Mouse (Mus musculus) fibroblast of lung, adult 2 months (primary cell): ENCODE measurements around the gene Ccdc163.

Source experiments
- DNase-seq: peaks from one replicate; pipeline ENCODE4 v3.0.0-alpha.2; 2011; ENCODE audit warnings: low read depth

Gene Ccdc163

DNA sequence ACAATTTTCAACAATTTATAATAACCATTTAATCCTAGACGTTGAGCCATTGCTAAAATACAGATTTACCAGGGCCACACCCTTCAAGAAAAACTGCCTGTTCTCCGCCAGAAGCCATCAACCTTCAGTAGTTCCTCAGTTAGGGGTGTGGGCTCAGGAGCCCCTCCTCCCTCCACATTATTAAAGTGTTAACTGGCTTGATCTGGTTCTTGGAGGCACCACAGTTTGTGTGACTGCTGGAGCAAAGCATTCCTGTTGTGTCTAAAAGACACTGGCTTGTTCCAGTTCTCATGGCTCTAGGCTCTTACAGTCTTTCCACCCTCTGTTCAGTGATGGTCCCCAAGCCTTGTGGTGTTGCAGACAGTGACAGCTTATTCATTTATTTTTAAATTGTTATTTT lies 72.2 kb downstream of the Ccdc163 start:
- DNase-seq: no peak

DNA sequence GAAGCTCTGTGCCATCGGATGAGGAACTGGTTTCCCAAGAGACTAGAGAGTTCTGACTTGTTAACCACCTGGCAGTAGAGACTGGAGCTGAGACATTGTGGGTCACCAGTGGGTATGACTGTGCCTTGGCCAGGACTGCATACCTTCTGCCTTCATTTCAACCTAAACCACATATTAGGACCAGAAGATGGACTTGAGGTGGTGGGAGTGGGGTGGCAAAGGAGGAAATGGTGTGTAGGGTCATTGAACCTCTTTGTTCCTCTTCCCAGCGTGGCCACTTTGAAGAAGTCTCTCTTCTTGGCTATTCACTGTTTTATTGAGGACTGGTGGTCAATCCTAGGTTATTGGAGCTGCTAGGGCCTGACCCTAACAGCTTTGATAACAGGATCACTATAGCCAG lies 73.1 kb downstream of the Ccdc163 start:
- no peak for DNase-seq

GRCm38 (mm10) chr4:116782171-116782570 lies 73.9 kb downstream of the Ccdc163 start:
- no peak for DNase-seq

DNA sequence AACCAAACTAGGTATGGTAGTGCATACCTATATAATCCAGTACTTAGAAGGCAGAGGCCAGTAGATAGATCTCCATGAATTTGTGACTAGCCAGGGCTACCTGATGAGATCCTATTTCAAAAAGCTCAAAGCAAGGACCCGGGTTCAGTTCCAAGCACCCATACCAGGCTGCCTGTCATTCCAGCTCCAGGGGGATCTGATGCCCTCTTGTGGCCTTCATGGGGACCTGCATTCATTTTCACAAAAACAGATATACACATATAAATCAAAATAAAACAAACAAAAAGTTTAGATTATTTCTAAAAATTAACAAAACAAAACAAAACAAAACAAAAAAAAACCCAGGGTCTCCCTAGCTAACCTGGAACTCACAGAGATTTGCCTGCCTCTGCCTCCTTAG lies 78.3 kb downstream of the Ccdc163 start:
- DNase-seq: no peak

- peak; percentile 49 for DNase-seq
Observed at GRCm38 (mm10) chr4:116787985-116788760, 79.9 kb downstream of the Ccdc163 start.

DNA sequence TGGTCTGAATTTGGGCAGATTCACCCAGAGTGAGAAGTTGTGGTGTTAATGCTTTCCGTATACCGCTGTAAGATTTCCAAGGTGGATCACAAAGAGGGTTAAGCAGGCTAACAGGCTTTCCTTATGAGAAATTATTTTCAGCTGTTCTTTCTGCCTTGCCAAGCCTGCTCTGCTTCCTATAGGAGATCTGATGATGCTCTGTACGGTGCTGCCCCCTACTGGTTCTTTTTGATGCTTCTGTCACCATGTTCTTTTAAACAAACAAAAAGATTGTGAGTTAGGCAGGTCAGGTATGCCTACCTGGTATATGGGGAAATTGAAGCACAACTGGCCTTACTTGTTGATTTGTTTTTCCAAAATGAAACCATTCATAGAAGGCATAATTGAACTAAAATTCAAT lies 80.6 kb downstream of the Ccdc163 start:
- peak; percentile 64 for DNase-seq

GRCm38 (mm10) chr4:116792453-116792852 lies 84.1 kb downstream of the Ccdc163 start:
- DNase-seq: no peak

DNA sequence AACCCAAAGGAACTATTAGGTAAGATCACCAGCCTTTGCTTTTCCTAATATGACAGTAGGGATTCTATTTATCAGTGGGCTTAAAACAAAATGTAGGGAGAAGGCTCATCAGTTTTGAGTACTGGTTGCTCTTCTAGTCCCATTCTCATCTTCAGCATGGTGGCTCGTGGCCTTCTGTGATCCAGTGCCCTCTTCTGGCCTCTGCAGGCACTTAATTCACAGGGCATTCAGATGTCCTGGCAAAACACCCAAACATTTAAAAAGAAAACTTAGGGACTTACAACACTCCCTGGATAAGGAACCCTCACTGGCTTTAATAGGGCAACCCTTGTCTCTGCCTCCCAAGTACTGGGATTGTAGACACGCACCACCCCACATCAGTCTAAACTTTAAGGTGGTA lies 86.0 kb downstream of the Ccdc163 start:
- DNase-seq: no peak

DNA sequence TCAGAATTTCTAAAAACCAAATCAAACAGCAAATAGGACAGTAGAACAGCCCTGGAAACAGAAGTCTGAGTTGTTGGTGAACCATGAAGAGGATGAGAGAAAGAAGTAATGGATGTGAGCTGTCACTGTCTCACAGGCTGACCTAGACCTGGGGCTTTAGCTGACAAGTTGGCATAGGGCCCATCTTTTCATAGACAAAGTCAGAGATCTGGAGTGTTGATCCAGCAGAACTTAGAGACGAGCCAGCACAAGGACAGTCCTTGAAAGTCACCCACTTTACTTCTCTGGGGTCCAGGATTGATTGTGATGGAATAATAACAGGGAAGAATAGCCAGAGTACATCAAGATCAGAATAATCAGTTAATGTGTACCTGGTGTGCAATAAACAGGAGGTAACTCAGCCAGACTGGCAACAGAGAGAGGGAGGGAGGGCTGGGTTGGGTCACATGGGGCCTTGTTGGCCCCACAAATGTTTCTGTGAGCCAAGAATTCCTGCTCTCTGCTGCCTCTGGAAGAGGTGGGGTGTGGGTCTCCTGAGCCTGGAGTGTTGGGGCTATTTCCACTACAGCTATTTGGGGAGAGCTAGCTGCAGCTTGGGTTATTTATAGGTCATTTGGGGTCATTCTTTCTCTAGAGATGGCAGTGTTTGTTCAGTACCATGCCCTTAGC lies 88.3 kb downstream of the Ccdc163 start:
- no peak for DNase-seq

DNA sequence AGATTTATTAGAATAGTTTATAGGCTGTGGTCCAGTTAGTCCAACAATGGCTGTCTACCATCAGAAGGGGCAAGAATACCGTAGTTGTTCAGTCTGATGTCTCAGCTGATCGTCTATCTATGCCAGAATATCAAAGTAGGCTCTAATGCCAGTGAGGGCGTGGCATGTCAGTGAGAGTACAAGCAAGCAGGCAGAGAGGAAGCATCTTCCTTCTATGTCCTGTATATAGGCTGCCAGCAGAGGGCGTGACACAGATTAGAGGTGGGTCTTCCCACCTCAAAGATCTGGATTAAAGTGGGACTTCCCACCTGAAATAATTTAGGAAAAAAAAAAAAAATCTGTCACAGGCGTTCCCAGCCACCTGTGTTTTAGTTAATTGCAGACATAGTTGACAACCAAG lies 91.6 kb downstream of the Ccdc163 start:
- no peak for DNase-seq
